Mouse (Mus musculus) heart, postnatal 4 days (tissue): ENCODE results near the gene Rplp1. TPM values are rescaled to one million over a fixed set of nuclear protein-coding genes. Genes with fewer than 3 reads are reported as not detected.
A peak's percentile ranks its signal among the peaks of the same experiment; 100 is the strongest.

Experiments used
- DNase-seq: peaks from one replicate; pipeline ENCODE4 v3.0.0; 2021
- total RNA-seq, 2 experiments: library from RNA; stranded (reverse); gene quantifications; 2 replicates each; pipeline ENCODE4 v1.2.3; 2021

Gene Rplp1
- total RNA-seq, result 1,000 to 10,000 TPM; 1,924 to 1,989 TPM

DNA sequence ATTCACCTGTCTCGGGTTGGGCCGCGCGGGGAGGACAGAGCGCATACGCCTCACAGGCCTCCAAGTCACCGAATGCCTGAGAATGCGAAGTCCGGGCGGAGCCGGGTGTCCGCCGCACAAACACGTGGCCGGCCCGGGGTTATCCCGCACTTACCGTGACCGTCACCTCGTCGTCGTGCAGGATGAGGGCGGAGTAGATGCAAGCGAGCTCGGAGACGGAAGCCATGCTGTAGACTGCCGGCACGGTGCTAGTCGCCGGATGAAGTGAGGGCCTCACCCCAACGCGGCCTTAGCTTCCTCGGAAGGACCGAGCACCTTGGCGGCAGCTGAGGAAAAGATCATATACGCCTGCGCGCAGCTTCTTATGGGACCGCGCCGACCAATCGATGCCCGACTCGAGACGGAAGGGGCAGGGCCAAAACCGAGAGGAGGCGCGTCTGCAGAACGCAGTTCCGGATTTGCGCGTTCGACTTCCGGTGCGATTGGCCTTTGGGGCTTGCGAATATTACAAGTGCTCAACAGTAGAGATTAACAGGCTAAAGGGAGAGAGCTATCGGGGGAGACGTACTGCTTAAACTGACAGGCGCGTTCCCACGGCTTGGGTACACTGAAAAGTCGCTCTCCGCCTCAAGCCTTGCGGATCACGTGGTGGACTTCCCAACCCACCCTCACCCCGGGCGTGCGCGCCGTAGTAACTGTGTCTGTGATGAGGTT, at the start of gene Rplp1:
Rplp1 (minus strand) TSS at position 340 of the 714 bp plus-strand sequence.
- DNase-seq, result peak; percentile 96

DNA sequence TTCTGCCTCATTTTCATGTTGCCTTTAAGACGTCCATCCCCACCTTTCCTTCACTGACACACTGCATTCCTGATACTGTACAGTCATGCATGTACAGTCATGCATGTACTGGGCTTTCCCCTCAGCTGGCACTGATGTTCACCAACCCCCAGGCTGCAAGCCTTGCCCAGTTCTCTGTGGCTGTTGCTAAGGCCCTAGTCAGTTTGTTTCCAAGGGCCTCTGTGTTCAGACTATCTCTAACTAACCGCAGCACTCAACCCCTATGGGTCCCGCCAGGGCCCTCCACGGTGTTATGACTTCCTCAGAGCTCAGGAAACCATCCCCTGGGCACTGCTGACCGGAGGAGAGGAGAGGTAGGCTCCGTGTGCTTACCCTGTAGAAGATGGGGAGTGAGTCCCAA, 49.0 kb upstream of the Rplp1 start:
- DNase-seq, result no peak

DNA sequence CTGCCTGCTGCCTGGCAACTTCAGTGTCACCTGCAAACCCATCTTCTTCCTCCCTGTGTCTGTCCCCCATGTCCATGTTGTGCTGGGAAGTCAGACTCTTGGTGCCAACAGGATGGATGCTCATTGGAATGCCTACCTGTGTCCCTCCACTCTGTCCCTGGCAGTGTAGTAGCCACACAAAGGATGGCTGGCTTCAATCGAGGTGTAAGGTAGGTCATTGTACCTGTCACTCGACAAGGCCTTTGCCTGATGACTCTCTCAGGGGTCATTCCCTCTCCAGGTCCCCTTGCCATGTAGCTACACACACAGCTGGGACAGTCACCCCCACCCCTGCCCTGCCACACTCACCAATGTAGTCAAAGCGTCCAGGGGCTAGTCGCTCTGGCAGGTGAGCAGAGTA, 46.8 kb upstream of the Rplp1 start:
- DNase-seq, result no peak

DNA sequence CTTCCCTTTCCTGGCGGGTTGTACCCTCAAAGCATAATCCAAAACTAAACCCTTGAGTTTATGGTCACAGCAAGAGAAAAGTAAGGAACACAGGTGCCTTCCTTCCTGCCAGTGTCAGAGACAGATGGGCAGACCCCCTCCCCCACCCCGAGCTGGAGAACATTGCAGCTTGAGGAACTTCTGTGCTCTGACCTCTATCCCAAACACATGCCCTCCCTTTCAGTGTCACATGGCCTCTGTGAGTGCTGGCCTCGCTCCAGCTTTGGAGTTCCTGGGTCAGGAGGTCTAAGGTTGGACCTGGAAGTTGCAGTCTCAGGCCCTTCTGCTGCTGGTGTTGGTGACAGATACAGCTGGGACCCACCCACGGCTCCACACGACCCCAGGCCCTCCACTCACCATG, 46.4 kb upstream of the Rplp1 start:
- DNase-seq, result peak; percentile 41

DNA sequence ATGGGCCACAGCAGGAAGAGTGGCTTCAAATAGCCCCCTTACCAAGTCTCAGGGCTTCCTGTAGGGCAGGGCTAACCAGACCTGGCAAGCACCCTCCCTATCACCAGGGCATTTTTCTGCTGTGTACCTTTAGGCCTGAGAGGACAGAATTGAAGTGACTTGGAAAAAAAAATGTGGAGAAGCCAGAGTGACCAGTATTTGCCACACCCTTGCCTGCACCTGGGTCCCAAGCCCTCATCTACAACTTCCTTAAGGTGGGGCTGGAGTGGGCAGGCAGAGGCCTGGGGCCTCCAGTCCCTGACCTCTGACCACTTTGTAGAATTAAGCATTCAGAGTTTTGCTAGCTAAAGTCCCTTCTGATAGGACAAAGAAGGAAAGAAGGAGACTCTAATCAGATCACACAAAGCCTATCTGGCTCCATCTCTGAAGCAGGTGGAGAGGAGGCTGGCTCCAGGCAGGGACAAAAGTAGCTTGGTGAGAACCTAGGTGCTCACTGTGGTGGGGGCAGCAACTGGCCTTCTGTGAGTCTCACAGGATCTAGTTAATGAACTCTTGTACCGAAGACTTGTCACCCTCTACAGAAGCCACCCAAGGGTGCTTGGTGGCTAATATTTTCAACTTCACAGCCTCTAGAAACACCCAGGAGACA, 45.7 kb upstream of the Rplp1 start:
- DNase-seq, result no peak

DNA sequence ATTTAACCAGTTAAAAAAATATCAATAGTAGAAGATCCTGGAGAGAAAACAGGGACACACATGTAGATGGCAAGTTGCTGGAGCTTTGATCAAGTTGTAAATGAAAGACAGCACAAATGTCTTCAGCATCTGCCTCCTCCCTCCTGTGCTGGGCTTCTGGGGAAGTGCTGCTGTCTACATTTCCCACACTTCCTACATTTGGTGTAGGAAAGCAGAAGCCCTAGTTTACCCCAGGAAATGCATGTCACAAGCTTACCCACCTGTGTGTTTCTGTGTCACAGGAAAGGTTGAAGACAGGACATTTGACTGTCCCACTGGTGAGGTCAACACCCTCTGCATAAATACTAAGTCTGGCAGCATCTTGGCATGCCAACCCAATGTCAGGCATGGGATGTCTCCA, 40.4 kb upstream of the Rplp1 start:
- no peak for DNase-seq

DNA sequence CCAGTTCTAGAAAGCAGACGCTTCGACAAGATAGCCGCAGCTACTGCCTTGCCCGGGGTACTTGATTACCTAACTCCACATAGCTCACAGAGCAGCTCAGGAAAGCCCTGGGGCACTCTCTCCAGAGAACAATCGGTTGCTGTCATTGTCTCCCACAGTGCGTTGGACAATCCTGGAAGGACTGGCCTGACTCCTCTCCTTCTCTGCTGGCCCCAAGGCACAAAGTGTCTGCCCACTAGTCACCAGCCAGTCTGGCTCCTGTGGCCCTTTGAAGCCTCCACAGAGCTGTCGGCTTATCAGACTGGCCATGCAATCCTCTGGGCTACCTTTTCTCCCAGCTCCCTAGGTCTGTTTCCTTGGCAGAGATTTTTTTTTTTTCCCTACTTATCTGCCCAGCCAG, 37.9 kb upstream of the Rplp1 start:
- DNase-seq, result no peak

DNA sequence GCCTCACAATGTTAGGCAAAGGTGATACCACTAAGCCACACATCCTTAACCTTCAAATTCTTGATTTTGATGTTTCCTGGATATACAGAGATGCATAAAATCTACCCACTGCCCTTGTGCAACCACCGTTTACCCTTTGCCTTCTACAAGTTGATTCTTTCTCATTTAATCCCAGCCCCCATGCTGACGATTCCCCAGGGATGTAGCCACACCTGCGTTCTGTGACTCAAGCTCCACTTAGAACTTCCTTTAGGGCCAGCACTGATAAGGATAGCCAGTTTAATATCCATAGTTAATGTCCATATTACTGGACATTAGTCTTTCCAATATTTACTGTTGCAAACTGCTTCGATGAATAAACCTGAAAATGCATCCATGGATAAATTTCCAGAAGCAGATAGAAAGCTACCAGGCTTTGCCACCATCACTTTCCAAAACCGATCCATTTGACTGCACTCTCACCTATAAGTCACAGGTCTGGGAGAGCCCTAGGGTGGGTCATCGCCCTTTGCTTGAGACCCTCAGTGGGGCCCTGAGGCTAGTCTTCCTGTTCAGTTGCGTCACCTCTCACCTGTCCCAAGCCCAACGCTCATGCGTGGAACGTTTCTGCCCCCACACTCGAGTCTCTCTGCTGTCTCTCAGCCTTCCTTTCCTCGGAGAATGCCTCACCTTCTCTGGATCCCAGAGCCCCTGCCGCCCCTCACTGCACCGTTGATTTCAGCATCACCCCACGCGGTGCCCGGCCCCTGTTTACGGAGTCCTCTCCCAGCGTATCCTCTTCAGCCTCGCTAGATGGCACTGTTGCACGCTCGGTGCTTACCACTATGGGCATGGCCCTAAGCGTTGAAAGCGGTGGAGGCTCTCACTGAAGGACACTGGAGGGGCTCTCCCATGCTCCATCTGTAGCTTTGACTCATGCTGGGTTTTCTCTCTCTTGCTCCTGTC, 33.3 kb upstream of the Rplp1 start:
- DNase-seq, result peak; percentile 81

DNA sequence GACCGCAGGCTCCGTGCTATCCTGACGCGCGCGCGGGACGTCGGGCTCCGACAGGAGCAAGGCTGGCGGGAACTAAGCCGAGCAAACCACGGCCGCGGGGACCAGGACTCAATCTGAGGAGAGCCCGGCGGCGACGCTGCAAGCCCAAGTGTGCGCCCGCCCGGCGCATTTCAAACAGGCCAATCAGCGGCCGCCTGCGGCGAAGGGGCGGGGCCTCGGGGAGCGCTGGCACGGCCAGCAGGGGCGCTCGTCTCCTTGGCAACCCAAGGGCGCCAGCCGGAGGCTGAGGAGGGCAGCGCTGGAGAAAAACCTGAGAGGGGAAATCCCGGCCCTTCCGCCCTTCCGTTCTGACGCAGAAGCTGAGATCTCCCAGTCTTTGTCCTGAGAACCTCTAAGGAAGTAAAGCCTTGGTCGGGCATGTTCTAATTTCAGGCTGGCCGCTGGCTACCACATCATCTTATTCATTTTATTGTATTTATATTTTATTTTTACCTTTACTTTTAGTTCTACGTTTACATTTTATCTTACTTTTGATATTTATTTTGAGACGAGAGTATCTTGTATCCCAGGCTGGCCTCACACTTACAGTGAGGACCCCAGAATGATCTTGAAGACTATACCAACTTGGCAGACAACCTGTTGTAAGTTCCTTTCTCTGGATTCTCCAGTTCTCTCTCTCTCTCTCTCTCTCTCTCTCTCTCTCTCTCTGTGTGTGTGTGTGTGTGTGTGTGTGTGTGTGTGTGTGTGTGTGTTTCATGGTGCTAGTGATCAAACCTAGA, 32.5 kb upstream of the Rplp1 start, which contains the start of gene Kif23:
Kif23 (minus strand) TSS at position 152 of the 779 bp plus-strand sequence.
- peak; percentile 98 for DNase-seq

DNA sequence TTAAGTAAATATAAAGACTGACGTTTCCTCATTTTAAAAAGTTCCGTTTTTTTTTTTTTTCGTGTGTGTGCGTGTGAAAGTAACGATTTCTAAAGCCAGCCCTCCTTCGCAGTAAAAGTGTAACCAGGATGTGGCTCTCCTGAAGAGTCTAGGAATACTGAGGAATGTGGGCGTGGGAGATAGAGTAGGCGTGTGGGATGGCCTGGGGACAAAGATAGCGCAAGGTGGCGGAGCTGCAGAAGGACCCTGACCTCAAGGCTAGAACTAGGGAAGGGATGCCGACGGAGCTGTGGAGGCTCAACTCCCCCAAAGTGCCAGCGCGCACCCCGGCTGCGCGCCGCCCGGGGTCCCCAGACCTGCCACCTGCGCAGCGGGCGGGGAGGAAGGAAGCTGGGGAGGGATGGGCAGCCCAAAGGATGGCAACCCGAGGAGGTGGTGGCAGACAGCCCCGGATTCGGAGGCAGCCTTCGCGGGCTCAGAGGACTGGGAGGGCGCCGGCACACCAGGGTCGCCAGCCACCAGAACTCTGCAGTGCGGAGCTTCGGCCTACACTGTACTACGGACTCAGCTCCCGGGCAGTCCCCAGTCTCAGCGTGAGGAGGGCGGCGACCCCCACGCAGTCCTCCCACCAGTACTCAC, 31.8 kb upstream of the Rplp1 start:
- DNase-seq, result no peak

DNA sequence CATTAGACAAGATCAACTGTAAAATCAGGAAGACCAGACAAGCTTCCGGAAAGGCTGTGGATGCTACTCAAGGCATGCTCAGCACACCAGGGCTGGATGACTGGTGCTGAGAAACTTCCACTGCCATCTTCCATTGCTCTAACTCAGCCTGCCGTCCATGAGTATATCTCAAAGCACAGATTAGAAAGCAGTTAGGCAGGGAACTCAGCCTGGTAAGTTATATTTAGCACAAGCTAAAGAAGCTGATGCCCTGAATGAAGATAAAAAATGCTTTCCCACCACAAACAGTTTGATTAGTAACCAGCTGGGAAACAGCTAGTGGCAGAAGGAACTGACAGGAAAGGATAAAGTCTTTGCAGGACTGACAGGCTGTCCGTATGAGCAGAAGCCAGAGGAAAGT, 26.7 kb upstream of the Rplp1 start:
- no peak for DNase-seq

DNA sequence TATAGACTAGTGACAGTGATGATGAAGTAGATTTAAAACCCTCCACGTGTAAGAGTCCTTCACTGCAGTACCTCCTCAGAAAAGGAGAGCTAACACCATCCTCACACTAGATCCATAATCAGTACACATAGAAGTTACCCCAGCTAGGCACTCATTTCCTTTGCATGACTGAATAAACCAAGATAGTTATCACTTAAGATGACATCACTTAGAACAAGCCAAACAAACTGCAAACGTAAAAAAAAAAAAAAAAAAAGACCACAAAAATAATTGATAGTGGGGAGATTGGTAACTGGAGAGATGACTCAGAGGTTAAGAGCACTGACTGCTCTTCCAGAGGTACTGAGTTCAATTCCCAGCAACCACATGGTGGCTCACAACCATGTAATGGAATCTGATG, 19.0 kb upstream of the Rplp1 start:
- DNase-seq, result no peak

DNA sequence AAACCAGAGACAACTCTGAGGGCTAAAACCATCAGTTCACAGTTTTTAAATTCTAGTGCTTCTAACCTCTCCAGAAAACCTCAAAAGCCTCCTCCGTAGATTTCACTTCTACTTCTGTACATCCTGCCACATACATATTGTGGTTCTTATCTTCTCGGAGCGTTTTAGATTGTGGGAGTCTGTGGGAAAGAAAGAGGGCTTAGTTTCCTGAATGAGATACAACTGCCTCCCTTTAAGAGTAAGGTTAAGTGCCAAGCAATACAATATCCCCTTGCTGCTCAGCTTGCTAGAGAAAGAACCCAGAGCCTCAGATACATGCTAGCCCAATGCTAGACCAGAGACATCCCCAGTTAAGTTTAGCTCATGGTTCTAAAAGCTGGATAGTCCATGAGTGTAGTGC, 17.7 kb upstream of the Rplp1 start:
- no peak for DNase-seq

DNA sequence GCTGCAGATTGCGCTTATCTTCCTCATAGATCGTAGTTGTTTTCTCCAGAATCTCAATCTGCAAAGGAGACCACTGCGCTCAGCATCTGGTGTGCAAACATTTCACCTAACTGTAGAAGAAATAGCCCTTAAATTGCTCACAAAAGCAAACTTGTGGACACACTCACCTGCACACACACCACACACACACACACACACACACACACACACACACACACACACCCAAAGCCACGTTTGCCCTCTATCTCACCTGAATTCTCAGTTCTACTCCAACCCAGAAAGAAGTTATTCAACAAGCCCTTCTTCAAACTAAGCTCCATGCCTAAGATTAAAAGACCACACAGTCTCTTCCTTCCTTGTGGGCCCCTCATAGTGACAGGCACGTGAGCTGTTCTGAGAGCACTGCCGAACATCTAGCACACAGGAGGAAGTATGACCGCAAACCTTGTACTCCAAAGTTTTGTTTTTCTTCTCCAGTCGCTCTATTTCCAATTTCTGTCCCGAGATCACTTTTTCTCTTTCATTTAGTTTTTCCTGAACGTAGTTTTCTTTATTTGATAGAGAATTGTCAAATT, 10.8 kb upstream of the Rplp1 start:
- DNase-seq, result no peak

DNA sequence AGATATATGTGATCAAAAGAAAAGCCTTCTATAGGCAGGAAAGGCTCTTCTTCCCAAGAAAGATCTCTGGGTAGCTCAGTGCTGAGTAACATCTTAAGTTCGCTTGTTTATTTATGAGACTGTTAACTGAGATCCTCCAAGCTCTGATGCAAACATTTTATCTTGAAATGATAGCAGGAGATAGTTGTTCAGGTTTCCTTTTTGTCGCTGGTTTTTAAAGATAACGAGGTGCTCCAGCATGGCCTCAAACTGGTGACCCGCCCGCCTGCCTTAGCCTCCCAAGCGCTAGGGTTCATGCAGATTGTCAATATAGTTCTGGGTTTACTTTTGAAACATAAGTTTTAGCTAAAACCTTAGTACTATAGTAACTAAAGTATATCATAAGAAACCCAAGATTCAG, 6.0 kb upstream of the Rplp1 start:
- DNase-seq, result no peak

DNA sequence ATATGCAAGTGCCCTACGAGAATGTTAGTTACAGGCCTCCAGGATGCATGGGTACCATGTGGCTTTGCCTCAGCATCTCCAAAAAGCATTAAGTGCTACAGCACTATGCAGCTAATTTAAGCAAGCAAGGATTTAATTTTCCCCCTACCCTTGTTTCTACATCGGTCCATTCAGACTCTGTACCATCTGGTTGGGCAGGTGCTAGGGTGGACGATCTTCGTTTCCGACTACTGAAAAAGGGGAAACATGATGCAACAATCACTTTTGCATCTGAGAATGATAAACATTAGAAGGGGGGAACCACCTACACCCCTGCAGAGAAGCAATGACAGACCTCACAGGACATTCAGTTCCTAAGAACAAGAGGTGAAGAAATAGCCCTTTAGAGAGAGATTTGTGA, 5.1 kb upstream of the Rplp1 start:
- DNase-seq, result no peak

DNA sequence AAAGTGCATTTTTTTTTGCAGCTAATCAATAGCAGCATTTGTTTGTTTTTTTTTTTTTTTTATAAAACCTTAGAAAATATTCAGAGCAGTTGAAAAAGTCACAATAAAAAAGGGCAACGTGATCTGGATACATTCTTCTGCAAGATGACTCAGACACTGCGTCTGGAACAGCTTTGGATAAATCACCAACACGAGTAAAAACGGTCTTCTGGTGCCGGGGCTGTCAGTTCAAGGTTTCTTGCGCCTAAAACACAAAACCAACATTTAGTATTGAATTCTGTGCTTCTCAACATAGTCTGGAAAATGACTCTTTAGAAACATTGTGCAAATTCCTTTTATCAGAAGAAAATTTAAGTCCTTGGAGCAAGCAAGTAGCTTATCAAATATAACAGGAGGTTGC, 3.1 kb upstream of the Rplp1 start:
- DNase-seq, result no peak

DNA sequence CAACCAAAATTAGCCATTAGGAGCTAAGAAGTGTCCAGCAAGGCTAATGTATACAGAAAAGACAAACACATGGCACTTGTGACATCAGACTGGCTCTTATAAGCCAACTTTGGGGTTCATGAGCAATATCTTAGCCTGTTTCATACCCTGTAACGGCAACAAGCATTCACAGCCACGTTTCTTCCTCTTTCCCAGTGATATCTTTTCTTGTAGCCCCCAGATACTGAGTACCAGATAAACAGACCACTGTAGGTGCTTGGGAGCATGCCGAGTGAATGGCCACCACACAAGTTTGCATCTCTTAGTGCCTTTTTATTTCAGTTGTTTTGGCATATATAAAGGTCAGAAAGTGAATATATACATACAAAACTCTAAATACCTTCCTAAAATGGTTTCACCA, 2.6 kb upstream of the Rplp1 start:
- no peak for DNase-seq

DNA sequence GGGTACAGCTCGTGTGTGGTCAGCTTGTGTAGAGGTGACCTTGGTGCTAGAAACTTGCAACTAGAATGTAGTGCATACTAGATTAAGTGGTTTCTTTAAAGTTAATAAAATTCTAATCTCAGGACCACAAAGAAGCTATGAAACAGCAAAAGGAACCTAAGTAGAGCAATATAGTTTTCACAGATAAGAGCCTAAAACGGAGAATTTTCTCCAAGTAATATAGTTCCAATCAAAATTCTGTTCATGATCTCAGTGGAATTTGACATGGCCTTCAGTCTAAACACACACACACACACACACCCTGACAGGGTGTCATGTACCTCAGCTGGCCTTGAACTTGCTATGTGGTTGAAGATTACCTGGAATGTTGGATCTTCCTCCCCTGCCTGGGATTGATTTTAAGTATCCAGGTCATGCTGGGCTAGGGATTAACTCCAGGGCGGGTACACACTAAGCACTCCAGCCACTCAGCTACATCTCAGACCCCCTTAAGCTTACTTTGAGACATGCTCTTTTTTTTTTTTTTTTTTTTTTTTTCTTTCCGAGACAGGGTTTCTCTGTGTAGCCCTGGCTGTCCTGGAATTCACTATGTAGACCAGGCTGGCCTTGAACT, 1.2 kb upstream of the Rplp1 start:
- no peak for DNase-seq

DNA sequence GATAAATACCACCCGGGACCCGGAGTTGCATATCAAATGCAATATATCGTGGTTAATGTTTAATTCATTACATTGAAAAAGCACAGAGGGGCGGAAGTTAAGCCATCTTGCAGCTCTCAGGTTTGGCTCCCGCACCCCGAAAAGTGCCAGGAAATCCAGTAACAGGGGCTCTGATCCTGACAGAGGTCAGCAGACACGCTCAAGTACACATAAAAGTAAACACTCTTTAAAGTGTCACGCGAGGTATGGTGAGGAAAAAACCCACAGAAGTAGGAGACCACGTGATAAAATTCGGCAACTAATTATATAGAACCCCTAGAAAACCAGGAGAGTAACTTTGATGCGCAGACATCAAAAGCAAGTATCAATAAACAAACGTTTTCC, 567 bp upstream of the Rplp1 start:
- no peak for DNase-seq
